Mouse (Mus musculus): Measurements from ENCODE around the gene Olfr1423. TPM values are rescaled to one million over a fixed set of nuclear protein-coding genes. Genes with fewer than 3 reads are reported as not detected.
"Not testable (repeated sequence)": the region's sequence is repeated elsewhere in the genome, so short reads cannot be mapped to it uniquely, and the experiment has no call there.

The Olfr1423 gene
- total RNA-seq, 4 experiments from 2014 or later, result not detected

GRCm38 (mm10) chr19:12007105-12007931, 33.8 kb downstream of the Olfr1423 start:
- DNase-seq (ENCODE audit: low spot score in 2 of 2), result no peak

DNA sequence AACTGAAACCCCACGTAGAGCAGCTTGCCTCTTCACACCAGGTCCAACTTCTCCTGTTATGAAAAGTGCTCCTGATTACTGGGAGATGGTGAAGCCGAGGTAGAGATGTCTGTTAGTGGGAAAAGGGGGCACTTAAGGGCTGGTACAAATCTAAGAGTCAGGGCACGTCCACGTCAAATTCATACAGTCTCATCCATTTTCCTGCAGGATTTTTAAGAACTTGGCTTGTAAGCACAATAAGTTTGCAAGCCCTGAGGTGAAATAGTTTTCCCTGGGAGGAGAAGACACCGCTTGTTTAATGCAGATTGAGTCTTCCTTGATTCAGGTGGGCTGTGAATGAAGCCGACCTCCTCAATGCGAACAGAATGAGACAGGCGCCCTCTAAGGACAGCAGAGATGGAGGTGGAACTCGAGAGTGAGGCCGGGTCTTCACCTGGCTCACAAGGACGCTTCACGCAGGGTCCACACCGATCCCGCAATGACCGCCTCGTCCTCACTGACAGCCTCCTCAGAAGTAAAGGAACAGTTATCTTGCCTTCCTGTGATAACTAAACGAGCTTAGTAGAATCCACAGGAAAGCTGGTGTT, 34.7 kb downstream of the Olfr1423 start:
- DNase-seq (ENCODE audit: low spot score in 2 of 2), result peak in 1 of 2 experiments; percentile 31

DNA sequence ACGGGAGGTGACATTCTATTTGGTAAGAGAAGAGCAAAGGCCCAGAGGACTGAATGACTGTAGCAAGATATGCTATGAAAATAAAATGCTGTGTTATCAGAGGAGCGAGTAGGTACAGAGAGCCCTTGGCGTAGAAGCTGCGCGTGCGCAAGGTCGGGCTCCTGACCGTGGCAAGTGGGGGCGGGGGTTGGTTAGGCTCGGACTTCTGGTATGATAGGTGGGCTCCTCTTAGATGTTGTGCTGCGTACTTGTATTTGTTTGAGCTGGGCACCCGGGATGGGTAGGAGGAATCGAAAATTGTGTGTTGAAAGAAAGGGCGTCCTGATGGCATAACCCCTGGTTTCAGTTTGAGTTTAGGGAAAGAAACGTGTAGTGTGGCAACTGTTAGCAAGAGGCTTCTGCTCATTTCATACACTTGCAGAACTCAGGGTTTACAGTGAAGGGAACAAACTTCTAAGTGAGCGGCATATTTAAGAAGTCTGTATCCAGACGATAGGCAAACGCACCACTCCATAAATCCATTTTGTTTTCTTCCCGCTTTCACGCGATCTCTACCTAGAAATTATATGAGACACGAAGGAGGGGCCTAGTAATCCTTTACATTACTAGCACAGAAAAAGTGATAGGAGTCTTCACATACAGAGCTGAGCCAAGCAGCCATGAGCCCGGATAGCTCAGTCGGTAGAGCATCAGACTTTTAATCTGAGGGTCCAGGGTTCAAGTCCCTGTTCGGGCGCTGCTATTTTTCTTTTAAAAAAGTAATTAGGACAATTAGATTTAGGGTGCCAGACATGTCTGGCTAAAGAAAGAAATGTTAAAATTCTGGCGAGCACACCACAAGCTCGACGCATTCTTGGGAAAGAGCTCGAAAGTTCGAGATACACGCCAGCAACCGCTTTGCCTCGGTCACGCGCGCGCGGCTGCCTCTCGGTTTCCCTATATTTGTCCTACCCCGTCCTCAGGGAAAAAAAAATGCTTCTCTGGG, 35.4 kb downstream of the Olfr1423 start:
- peak; percentile 75 to 96 for DNase-seq (ENCODE audit: low spot score in 2 of 2)

- DNase-seq (ENCODE audit: low spot score in 2 of 2), result peak in 1 of 2 experiments; percentile 48
Measured at GRCm38 (mm10) chr19:12004216-12005008, 36.7 kb downstream of the Olfr1423 start.

DNA sequence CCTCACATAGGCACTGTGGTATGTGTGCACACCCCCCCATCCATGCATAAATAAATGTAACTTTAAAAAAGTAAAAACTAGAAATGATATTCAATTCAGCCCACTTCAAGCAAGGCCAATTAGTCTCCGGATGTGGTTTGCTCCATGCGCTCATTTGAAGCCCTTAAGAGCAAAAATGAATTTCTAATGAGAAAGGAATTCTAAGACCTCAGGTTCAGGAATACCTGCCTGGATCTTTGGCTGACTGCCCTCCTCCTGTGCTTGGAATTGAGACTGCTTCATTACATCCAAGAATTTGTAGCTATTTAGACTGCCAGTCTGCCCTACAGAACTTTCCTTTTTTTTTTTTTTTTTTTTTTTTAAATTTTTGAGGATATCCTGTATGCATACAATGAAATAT, 37.5 kb downstream of the Olfr1423 start:
- no peak for DNase-seq (ENCODE audit: low spot score in 2 of 2)

DNA sequence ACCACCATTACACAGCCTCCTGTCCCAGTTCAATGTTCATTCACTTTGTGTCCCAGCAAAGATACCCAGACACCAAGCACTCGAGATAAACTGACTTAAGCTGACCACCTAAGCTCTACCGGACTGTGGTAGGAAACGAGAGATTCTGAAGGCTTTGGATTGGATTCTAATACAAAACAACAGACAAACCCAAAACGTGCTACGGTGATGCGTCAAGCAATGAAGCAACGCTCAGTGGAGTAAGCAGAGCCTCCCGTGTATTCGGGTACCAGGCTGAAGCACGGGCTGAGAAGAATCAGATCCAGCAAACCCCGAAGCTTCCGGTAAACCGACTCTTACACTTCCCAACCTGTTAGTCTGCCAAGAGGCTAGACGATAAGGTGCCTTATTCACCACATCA, 38.3 kb downstream of the Olfr1423 start:
- no peak for DNase-seq (ENCODE audit: low spot score in 2 of 2)

GRCm38 (mm10) chr19:12002125-12002524, 39.0 kb downstream of the Olfr1423 start:
- DNase-seq (ENCODE audit: low spot score in 2 of 2), result peak in 1 of 2 experiments; percentile 53

DNA sequence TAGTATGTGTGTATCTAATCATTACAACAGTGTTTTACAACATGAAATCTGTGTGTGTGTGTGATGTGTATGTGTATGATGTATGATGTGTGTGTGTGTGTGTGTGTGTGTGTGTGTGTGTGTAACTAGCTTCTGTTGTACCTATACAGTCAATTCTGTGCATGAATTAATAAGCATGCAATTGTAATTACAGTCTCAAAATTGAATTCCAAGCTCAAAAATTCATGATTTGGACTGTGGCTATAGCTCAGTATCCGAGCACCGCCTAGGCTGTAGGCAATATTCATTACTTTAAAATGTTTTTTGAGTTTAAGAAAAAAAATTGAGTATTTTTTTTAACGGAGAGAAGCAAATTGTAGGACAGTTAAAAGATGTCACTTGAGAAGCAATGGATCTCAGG, 39.4 kb downstream of the Olfr1423 start:
- DNase-seq (ENCODE audit: low spot score in 2 of 2), result no peak

GRCm38 (mm10) chr19:11995722-11996448, 45.2 kb downstream of the Olfr1423 start:
- DNase-seq (ENCODE audit: low spot score in 2 of 2), result no peak

DNA sequence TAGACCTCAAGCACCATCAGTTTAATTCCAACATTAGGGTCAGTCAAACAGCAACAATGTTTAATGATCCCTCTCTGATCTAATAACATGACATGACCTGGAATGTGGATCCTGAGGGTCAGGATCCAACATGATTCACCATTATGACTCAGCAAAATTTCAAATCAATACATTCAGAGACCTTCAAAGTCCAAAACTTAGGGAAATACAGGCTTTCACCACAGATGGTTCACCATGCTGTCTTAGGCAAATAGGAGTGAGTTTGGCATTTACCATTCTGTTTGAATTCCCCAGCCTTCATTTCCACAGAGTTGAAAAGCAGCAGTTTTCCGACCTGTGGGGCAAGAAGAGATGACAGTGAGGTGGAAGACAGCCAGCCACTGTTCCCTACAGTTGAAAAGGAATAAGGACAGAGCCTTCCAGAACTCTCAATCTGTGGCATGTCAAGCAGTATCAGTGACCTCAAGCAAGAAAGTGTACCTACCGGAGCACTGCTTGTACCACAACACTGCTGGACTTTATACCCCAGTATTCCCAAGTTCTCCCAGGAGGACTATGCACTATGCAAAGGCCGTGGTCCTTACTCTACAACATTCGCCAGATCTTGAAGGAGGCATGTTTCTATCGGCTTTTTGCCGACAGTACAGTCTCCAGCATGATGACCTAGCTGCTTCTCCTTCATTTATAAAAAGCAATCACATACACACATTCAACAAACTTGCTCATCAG, 46.2 kb downstream of the Olfr1423 start:
- no peak for DNase-seq (ENCODE audit: low spot score in 2 of 2)

GRCm38 (mm10) chr19:11992441-11993029, 48.6 kb downstream of the Olfr1423 start:
- DNase-seq (ENCODE audit: low spot score in 2 of 2), result no peak

DNA sequence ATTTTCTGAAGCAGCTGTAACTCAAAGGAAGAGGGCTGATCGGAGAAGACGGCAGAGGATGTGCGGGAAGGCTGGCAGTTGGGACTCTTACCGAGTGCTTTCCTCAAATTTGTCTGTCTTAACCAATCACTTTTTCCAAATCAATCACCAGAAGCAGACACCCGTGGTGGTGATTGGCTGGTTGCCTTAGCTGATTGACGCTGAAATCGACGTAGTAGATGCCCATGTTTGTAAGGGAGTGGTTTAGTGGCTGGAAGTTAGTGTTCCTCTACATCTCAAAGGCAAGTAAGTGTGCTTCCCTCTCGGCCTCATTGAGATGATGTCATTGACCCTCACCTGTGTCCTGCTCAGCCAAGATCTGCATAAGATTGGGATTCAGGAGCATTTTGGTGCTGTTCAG, 49.1 kb downstream of the Olfr1423 start:
- no peak for DNase-seq (ENCODE audit: low spot score in 2 of 2)

- no peak for DNase-seq (ENCODE audit: low spot score in 2 of 2)
Measured at GRCm38 (mm10) chr19:11989334-11989733, 51.8 kb downstream of the Olfr1423 start.

DNA sequence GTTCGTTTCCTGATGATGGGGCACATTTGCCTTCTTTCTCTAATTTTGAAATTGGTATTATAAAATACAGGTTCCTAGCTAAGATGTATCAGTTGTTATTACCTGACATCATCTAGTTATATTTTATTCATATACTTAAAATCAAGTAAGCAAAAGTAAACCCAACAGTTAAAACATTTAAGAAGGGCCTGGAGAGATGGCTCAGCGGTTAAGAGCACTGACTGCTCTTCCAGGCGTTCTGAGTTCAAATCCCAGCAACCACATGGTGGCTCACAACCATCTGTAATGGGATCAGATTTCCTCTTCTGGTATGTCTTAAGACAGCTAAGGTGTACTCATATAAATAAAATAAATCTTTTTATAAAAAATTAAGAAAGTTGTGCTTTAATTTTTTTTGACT, 53.3 kb downstream of the Olfr1423 start:
- no peak for DNase-seq (ENCODE audit: low spot score in 2 of 2)

DNA sequence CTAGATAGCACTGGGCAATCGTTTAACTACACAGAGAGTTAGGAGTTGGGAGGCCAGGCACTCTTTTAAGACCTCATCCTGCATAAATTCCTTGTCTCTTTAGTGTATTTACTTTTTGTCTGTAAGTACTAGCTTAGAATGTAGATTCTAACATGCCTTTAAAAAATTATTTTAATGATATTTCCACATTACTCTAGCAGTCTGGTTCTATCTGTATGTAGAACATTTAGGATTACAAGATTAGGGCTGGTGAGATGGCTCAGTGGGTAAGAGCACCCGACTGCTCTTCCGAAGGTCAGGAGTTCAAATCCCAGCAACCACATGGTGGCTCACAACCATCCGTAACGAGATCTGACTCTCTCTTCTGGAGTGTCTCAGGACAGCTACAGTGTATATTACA, 56.5 kb downstream of the Olfr1423 start:
- DNase-seq (ENCODE audit: low spot score in 2 of 2), result not testable (repeated sequence)
